Mouse (Mus musculus): ENCODE results near the gene Fiz1.
"Not testable (repeated sequence)": the region's sequence is repeated elsewhere in the genome, so short reads cannot be mapped to it uniquely, and the experiment has no call there.

The Fiz1 gene

DNA sequence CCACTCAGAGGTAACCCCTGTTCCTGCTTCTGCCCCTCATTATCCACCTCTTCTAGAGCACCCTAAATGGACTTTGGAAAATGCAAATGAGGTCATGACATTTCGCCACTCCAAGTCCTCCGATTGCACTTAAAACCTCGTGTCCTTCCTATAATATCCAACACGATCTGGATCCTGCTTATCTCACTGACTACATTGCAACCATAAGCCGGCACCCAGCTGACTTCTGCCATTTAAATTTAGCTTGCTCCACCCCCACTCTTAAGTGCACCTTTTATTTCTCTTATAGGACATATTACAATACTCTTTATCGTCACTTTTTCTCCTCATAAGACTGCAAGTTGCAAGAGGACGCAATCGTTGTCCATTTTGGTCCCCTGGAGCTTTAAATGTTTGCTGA is 23.0 kb upstream of the Fiz1 start:
- no peak for DNase-seq

DNA sequence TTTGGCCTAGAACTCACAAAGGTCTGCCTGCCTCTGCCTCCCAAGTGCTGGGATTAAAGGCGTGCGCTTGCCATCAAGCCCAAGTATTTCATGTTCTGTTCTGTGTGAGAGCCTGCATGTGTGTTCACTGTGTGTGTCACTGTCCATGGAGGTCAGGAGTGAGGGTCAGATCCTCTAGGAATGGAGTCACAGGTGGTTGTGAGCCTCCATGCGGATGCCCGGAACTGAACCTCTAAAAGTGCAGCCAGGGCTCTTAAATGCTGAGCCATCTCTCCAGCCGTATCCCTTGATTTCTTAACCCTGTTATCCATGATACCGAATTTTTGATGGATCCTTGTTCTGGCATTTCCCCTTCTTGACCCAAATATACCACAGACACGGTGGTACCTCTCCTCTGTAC is 22.5 kb upstream of the Fiz1 start:
- DNase-seq = no peak

DNA sequence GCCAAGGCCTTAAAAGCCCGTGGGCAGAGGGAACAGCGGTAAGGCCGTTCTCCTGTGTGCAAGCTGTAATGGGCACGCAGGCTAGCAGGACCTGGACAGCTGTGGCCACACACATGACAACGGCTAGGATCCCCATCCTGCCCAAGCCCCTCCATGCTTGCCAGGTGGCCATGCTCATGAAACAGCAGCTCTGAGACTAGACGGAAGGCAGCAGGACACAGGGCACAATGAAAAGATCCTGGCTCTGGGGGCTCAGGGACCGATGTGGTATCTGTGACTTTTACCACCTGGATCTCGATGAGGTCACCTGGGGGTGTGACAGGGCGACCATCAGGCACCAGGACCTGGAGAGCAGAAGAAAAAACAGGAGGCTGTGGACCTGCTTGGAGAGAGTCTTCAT is 21.6 kb upstream of the Fiz1 start:
- no peak for DNase-seq

DNA sequence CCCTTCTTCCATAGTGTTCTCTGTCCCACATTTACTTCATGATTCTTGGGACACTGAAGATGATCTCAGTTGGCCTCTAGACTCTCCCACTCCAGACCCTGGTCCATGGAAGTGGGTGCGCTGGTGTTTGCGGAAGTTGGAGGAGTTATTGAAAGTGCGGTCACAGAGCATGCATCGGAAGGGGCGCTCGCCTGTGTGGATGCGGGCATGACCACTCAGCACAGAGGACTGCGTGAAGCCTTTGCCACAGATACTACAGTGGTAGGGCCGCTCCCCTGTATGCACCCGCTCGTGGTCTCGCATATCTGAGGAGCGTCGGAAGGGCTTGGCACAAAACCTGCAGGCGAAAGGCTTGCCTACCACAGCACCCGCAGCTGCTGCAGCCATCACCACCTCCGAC is 21.1 kb upstream of the Fiz1 start:
- no peak for DNase-seq

DNA sequence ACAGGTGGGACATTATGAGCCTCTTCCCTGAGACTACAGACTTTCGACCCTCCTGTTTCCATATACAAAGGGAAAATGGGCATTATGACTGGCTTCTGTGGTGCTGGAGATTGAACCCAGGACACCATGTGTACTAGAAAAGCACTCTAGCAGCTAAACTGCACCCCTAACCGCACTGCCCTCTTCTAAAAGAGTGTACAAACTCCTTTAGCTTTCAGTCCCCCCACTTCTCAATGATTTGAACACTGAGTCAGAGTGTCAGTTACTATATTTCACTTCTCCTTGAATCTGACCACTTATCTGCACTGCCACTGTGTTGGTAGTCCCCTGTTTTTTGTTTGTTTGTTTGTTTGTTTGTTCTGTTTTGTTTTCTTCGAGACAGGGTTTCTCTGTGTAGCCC is 19.3 kb upstream of the Fiz1 start, which contains the start of gene 4632433K11Rik:
Gene 4632433K11Rik (plus strand): TSS at position 301 of the 400 bp plus-strand sequence.
- no peak for DNase-seq

DNA sequence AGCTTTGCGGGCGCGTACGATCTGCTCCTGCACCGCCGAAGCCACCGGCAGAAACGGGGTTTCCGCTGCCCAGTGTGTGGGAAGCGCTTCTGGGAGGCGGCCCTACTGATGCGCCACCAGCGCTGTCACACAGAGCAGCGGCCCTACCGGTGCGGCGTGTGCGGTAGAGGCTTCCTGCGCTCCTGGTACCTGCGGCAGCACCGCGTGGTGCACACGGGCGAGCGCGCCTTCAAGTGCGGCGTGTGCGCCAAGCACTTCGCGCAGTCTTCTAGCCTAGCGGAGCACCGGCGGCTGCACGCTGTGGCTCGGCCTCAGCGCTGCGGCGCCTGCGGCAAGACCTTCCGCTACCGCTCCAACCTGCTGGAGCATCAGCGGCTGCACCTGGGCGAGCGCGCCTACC is 17.0 kb upstream of the Fiz1 start:
- no peak for DNase-seq

DNA sequence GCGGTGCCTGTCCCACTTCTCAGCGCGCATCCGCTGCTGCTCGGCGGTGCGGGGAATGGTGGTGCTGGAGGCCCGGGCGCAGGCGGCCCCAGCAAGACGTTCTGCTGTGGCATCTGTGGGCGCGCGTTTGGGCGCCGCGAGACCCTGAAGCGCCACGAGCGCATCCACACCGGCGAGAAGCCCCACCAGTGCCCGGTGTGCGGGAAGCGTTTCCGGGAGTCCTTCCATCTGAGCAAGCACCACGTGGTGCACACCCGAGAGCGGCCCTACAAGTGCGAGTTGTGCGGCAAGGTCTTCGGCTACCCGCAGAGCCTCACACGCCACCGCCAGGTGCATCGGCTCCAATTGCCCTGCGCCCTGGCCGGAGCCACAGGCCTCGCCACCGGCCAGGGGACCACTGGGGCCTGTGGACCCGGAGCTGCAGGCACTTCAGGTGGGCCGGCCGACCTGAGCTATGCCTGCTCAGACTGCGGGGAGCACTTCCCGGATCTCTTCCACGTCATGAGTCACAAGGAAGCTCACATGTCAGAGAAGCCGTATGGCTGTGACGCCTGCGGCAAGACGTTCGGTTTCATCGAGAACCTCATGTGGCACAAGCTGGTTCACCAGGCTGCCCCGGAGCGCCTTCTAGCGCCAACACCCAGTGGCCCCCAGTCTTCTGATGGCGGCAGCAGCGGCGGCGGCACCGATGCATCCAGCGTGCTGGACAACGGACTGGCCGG is 16.2 kb upstream of the Fiz1 start:
- DNase-seq = no peak

DNA sequence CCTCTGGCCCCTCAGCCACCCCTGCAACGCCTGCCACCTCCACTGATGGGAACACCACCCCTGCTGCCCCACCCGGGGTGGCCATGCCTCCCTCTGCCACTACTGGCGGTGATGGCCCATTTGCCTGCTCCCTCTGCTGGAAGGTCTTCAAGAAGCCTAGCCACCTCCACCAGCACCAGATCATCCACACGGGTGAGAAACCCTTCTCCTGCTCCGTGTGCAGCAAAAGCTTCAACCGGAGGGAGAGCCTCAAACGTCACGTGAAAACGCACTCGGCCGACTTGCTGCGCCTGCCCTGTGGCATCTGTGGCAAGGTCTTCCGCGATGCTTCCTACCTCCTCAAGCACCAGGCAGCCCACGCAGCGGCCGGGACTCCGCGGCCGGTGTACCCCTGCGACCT is 15.4 kb upstream of the Fiz1 start:
- no peak for DNase-seq

DNA sequence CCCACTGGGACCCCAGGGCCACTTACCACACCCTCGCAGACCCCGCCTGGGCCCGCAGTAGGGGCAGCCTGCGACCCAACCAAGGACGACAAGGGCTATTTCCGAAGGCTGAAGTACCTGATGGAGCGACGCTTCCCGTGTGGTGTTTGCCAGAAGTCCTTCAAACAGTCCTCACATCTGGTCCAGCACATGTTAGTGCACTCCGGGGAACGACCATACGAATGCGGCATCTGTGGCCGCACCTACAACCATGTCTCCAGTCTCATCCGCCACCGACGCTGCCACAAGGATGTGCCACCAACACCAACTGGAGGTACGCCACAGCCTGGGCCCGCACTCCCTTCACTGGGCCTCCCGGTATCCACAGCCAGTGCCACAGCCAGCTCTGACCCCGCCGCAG is 15.0 kb upstream of the Fiz1 start:
- DNase-seq = no peak

DNA sequence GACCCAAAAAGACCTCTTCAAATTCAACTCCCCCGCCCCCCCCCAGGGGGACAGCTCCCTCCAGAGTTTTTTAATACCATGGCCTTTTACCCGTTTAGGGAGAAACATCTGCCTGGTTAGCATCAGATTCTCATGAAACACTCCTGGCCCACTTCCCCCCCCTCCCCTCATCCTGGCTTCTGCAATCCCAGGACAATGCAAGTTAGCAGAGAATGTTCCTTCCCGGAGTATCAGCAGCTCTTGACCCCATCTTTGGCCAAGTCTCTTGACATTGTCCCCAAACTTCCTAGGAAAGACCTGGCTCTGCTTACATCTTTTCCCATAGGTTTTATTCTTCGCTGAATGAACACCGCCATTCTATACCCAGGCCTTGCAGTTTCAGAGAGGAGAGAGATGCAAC is 6.7 kb upstream of the Fiz1 start:
- DNase-seq = no peak

DNA sequence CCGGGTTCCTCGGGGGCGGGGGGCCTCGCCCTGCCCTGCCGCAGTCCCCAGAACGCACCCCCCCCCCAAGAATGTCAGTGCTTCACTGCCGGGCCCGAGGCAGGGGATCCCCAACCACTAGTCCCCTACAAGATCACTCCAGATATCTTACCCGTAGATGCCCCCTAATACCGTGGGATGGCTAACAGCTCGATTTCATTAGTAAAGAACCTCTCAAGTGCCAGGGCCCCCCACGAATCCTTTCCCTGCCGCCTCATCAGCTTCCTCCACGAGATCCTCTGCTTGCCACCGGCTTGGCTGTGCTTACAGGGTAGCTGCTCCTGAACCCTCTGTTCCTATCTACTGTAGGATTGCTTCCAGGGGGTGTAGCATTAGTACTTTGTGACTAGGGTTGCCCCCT is 6.2 kb upstream of the Fiz1 start:
- no peak for DNase-seq

DNA sequence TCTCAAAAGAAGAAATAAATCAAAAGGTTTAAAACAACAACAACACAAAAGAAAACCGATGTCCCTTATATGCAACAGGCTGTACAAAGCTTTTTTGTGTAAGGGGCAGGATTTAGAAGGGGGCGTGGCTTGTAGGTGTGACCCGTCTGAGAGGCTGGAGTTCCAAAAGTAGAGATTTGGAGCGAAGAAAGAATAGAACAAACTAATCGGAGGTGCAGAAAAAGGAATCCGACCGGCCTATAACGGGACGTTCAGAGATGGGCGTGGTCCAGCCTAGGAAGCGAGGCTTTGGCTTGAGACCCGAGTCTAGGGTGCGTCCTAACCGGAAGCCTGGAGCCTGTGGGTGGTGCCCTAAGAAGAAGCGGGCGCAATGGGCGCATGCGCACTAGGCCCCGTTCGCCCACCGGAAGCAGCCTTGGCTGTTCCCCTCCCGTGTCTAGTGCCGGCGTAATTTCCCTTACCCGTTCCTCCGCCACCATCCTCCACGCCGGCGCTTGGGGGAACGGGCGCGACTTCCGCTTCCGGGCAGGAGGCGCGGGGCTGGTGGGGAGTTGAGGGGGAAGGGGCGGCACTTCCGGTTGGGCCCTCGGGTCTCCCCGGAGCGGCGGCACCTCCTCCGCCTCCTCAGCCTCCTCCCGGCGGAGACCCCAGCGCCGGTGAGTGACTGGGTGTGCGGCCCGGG is 5.6 kb upstream of the Fiz1 start, which contains the start of the genes Zfp865 and Ccdc106:
Gene Zfp865 (plus strand): TSS at position 377 of the 682 bp plus-strand sequence.
Gene Ccdc106 (plus strand): TSS at position 554 of the 682 bp plus-strand sequence.
- peak; percentile 99 for DNase-seq

DNA sequence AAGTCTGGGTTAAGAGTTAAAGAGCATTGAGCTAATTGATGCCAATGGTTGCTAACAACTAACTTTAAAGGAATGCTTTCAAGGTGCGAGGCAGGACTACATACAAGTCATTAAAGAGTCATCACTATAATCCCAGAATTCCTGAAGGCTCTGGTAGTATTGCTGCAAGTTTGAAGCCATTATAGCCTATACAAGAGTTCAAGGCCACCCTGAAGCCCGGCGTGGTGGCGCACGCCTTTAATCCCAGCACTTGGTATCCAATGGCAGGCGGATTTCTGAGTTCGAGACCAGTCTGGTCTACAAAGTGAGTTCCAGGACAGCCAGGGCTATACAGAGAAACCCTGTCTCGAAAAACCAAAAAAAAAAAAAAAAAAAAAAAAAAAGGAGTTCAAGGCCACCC is 5.1 kb upstream of the Fiz1 start:
- DNase-seq = not testable (repeated sequence)

DNA sequence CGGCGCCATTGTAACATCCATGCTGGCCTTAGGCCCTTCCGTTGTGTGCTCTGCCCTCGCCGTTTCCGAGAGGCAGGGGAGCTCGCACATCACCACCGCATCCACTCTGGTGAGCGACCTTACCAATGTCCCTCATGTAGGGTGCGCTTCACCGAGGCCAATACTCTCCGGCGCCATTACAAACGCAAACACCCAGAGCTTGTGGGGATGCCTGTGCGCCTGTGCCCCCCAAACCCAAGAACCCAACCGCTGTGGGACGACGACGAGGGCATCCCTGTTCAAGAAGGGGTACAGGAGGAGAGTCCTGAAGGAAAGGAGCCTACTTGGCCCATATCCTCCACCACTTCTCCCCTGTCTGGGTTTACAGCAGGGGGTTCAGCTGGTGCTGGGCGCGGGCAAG is 3.4 kb upstream of the Fiz1 start:
- no peak for DNase-seq

DNA sequence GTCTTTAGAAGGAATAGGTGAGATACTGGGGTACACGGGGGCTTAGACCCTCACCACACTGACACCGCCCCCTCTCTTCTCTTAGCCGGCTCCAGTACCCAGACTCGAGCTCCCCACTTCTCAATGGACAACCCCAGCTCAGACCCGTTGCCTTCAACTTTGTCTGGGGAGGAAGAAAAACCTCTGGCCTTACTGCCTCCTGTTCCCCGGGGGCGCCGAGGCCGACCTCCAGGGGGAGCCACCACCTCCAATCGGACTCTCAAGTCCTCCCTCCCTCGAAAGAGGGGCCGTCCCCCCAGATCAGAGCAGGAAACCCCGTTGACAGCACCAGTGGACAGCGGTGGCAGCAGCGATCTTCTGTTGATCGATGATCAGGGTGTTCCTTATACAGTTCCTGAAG is 2.9 kb upstream of the Fiz1 start:
- no peak for DNase-seq

DNA sequence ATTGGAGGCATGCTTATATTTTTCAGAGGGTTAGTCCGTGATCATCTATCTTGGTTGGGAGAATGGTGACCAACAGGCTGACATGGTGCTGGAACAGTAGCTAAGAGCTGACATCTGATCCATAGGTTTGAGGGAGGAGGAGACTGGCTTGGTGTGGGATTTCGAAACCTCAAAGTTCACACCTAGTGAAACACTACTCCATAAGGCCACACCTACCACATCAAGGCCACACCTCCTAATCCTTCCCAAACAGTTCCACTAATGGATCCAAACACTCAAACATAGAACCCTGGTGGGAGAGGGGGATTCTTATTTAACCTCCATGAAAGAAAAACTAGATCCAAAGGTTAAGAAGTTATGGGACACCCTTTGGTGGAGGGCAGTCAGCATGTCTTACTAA is 2.4 kb upstream of the Fiz1 start:
- DNase-seq = no peak

DNA sequence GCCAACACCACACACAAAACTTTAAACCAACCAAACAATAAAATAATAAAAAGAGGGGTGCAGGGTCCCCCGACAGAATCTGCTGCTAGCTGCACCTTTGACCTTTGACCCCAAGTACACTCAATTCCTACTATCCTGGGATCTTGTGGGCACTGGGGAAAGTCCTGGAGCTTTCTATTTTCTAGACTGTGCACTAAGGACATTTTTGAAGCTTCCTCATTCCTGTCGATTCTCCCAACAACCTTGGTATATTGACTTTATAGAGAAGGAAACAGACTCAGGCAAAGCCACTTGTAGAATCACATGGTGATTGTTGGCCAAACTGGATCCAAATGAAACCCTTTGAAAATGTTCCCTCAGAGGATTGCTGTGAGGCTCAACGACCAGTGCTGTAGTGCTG is 1.6 kb upstream of the Fiz1 start:
- no peak for DNase-seq

DNA sequence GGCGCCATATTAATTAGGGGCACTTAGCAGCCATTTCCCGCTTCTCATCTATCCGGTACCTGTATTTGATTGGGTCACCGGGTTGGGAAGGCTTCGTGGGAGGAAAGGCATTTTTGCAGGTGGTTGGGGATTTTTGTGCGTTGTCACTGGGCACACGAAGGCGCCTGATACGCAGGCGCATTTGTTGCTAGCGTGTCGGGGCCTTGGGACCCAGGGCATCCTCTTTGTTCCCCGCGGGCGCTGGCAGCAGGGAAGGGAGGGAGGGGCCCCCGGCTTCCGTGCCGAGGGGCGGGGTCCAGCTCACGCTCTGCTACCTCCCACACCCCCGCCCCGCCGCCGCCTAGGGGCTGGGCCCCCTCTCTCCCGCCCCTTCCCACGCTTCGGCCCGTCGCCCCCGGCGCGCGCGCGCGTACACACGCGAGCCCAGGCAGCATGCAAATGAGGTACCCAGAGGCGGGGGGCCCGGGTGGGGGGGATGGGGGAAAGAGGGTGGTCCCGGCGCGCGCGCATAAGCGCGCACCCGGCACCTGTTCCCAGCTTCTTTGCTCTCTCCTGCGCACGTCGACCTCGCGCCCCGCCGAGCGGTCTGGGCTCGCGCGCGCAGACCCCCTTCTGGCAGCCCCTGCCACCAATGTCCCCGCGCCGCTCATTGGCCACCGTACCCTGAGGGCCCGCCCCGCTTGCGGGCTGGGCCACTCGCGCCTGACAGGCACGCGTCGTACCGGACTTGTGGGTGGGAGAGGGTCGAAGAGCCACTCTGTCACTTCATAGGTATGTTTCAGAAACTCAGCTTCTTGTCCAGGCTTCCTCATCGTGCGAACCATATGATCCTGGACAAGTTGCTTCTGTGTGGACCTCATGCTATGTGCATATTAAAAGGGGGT is 863 bp upstream of the Fiz1 start, which contains the start of gene Gm44973:
Gene Gm44973 (plus strand): TSS at position 379 of the 884 bp plus-strand sequence.
- peak; percentile 95 for DNase-seq

DNA sequence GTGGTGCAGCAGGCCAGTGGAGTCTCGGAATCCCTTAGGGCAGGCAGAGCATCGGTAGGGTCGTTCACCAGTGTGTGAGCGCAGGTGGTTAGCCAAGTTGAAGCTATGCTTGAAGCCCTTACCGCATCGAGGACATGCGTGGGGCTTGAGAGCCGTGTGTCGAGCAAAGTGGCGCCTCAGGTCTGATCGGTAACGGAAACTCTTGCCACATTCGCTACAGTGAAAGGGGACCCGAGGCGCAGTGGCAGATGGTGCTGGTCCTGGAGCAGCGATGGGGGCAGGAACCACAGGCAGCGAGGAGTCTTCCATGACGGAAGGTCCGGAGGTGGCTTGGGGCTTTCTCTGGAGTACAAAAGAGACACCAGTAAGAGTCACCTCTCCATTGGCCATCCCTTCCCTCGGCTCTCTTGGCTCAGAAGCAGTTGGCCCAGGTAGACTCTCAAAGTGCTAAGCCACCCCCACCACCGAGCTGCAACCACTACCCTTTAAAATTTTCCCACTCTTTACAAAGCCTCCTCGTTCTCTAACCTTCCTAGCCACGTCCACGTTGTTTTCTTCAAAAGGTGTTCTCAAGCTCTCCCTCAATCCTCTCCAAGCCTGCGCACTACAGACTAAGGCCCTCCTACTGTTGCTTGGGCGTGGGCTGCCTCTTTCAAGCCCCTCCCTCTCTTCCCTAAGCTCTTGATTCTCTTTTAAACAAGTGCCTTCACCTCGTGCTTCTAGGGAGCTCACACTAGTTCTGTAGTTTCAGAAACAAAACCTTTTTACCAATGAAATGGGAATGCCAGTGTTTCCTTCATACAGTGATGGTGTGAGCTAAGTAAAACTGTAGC is 1.6 kb downstream of the Fiz1 start:
- DNase-seq = no peak

DNA sequence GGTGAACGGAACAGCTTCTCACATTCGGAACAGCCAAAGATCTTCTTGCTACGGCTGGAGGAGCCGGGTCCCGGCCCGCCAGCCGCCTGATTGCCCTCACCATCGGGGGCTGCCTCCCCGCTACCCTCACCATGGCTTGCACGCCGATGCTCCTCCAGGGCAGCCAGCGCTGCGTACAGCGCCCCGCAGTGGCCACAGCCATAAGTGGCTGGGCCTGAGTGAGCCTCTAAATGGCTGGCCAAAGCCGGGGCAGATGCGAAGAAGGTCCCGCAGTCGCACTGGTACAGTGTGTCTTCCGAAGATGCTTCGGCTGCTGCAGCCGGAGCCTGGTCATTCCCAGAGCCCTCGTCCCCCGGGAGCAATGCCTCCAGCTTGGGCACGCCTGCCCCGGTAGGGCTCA is 6.3 kb downstream of the Fiz1 start:
- no peak for DNase-seq

DNA sequence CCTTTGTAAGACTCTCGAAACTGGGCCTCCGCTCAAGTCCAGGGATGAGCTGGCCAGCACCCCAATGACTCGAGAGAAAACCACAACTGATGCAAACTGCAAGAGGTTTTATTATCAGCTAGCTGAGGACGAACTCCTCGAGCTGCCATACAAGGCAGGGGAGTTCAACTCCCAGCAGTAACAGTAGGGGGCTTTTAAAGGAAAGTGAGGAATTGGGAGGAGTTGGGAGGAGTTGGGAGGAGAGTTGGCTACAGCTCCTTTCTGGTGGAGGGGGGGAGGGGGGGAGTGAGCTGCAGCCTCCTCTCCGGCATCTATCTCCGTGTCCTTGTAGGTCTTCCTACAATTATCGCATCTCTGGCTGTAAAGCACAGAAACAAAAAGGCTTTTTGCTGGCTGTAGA is 11.6 kb downstream of the Fiz1 start:
- not testable (repeated sequence) for DNase-seq

DNA sequence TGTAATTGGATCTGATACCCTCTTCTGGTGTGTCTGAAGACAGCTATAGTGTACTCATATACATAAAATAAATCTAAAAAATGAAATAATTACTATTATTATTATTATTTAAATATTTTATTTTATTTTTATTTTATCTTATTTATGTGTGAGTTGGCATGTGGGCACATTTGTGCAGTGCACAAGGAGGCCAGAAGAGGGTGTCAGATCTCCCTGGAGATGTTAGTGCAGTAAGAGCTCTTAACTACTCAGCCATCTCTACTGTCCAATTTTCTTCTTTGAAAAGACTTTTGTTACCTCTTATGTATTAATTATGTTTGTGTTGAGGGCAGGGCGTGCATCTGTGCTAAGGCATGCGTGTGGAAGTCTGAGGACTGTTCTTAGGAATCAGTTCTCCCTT is 14.6 kb downstream of the Fiz1 start:
- DNase-seq = peak; percentile 37

DNA sequence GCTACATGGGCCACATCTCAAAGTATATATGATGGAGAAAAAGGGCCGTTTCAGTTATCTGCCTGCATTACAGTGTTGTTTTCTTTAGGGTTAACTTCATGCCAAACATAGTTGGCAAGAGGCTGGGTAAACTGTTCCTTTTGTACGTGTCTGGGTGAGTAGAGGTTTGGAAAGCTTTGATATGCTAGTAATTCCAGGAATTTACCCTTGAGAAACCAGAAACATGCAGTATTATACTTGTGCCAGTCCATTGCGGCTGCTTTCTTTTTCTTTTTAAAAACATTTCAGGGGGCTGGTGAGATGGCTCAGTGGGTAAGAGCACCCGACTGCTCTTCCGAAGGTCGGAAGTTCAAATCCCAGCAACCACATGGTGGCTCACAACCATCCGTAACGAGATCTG is 17.6 kb downstream of the Fiz1 start:
- no peak for DNase-seq

Data from kidney, adult 18-20 months (tissue).